Mouse (Mus musculus) limb, embryonic 14.5 days (tissue): ENCODE measurements around the gene Tmem14a. TPM values are rescaled to one million over a fixed set of nuclear protein-coding genes. Genes with fewer than 3 reads are reported as not detected.
"Not testable (repeated sequence)": the region's sequence is repeated elsewhere in the genome, so short reads cannot be mapped to it uniquely, and the experiment has no call there.

Experiments used
- ATAC-seq: fragments of 200-750 bp; cut with Nextera tagmentation; 2 replicates; pipeline ENCODE4 v1.8.0; 2017; ENCODE audit warnings: low read depth, moderate number of reproducible peaks, moderate TSS enrichment; ENCODE audit not compliant: low FRiP score
- DNase-seq: peaks from one replicate; pipeline ENCODE4 v3.0.0-alpha.2; 2015; ENCODE audit warnings: low spot score
- H3K27ac ChIP-seq: fragments of 300-500 bp; sonication (generic); replicated peaks from 2 replicates; pipeline ENCODE4 v1.5.1; 2014; ENCODE audit warnings: low read depth, mild to moderate bottlenecking, low read length, moderate library complexity, mixed read lengths
- H3K27me3 ChIP-seq: fragments of 300-500 bp; sonication (generic); 2 replicates; pipeline ENCODE4 v1.6.1; 2014; ENCODE audit warnings: low read length, mixed read lengths; ENCODE audit not compliant: control insufficient read depth, insufficient read depth
- H3K36me3 ChIP-seq: fragments of 300-500 bp; sonication (generic); 2 replicates; pipeline ENCODE4 v1.6.1; 2014; ENCODE audit warnings: mild to moderate bottlenecking, low read length, moderate library complexity, mixed read lengths; ENCODE audit not compliant: control insufficient read depth, insufficient read depth
- H3K4me1 ChIP-seq: fragments of 300-500 bp; sonication (generic); 2 replicates; pipeline ENCODE4 v1.6.1; 2014; ENCODE audit warnings: antibody characterized with exemption, low read length, mixed read lengths; ENCODE audit not compliant: control insufficient read depth, insufficient read depth
- H3K4me2 ChIP-seq: fragments of 300-500 bp; sonication (generic); replicated peaks from 2 replicates; pipeline ENCODE4 v1.6.1; 2014; ENCODE audit warnings: low read depth, mild to moderate bottlenecking, low read length, moderate library complexity; ENCODE audit not compliant: severe bottlenecking
- H3K4me3 ChIP-seq: fragments of 300-500 bp; sonication (generic); replicated peaks from 2 replicates; pipeline ENCODE4 v1.5.1; 2014; ENCODE audit warnings: low read length
- H3K9ac ChIP-seq: fragments of 300-500 bp; sonication (generic); 2 replicates; pipeline ENCODE4 v1.6.1; 2014; ENCODE audit warnings: mild to moderate bottlenecking, low read depth, low read length, moderate library complexity; ENCODE audit not compliant: severe bottlenecking
- H3K9me3 ChIP-seq: fragments of 300-500 bp; sonication (generic); 2 replicates; pipeline ENCODE4 v1.6.1; 2016; ENCODE audit warnings: low read length; ENCODE audit not compliant: control insufficient read depth
- POLR2A ChIP-seq: fragments of 200-500 bp; IDR thresholded peaks from 2 replicates; pipeline ENCODE4 v1.8.0; 2012; ENCODE audit warnings: inconsistent platforms, mild to moderate bottlenecking, moderate library complexity, borderline replicate concordance; ENCODE audit not compliant: insufficient read depth, insufficient read length; ENCODE audit errors: extremely low read depth
- WGBS: fragments of 180-500 bp; shearing (Covaris S2); extraction: QIAGEN DNeasy Blood & Tissue Kit; methylation state at CpG from one replicate; pipeline ENCODE4 v1.1.7; 2014; 5-methylcytosine and 5-hydroxymethylcytosine counted together
- polyA plus RNA-seq, 2 experiments: library from polyadenylated mRNA; depleted of rRNA in 1 of 2; stranded (reverse) in 1 of 2; unstranded in 1 of 2; fragments of >200 nt; fragmentation: Nextera tagmentation in 1 of 2; extraction: Ambion mirVana in 1 of 2; gene quantifications; 2 replicates each; pipeline versions ENCODE4 v1.2.1 to v1.2.3; 2012 to 2014

Tmem14a gene
- polyA plus RNA-seq (2012; rRNA removed): 9.3 and 11.4 TPM in 2 replicates
- polyA plus RNA-seq (2014; fragmentation: Nextera tagmentation; extraction: Ambion mirVana): 9.5 and 10.6 TPM in 2 replicates

GRCm38 (mm10) chr1:21218489-21218919 is at the start of gene Tmem14a:
Gene Tmem14a (plus strand): TSS chr1:21218575.
- ATAC-seq: peak; percentile 90
- Histone ChIP-seq H3K9me3 (no peaks in the 10 kb centered on the region), H3K27ac (peak within 1 kb of the TSS; percentile 68), H3K27me3 (no peaks in the 10 kb centered on the region), H3K4me3 (peak within 1 kb of the TSS; percentile 61), H3K36me3 (no peaks in the 10 kb centered on the region), H3K4me1 (peaks cover 5% of the 10 kb centered on the region; the same call in 1 of the 2 replicates), H3K9ac (peak within 1 kb of the TSS; percentile 84), H3K4me2 (peak within 1 kb of the TSS; percentile 80)
- 0 out of 2 replicates have a peak, but pooled peaks have one; percentile 47 for TF ChIP-seq POLR2A
- WGBS: 0% methylated on average over 17 of the region's 17 CpGs
- DNase-seq: peak; percentile 91

- H3K27me3 ChIP-seq: no peaks in the 10 kb centered on the region
- no peak overlapping the region for H3K27ac ChIP-seq
- no peak for ATAC-seq
- no peak overlapping the region for H3K9ac ChIP-seq
- H3K9me3 ChIP-seq: no peaks in the 10 kb centered on the region
- H3K4me2 ChIP-seq: no peak overlapping the region
- WGBS: 97% methylated on average over 6 of the region's 6 CpGs
- DNase-seq: no peak
- H3K36me3 ChIP-seq: no peaks in the 10 kb centered on the region
- no peaks in the 10 kb centered on the region for H3K4me1 ChIP-seq
- no peak overlapping the region for H3K4me3 ChIP-seq
- TF ChIP-seq POLR2A: no peak
Observed at GRCm38 (mm10) chr1:21185196-21185595, 33.2 kb upstream of the Tmem14a start.

GRCm38 (mm10) chr1:21206241-21206640 is 12.1 kb upstream of the Tmem14a start:
- 89% methylated on average over 1 of the region's 1 CpGs for whole genome bisulfite sequencing
- Histone ChIP-seq H3K4me3 (no peak overlapping the region), H3K4me1 (no peaks in the 10 kb centered on the region)

DNA sequence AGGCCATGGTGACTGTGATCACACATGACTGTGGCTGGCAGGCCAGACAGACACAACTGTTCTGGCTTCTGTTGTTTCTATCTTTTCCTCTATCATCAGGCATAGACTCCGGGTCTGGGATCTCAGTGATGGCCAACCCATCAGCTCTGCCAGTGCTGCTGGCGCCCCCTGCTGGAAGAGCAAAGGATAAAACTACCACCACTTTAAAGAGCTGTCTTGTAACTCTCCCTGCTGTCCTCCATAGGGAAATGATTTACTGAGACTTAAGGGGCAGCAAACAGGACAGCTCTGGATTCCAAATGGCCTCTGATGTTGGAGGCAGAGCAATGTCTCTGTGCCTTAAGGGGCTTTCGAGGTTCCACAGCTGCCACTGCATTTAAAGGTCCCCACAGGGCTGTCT is 4.8 kb upstream of the Tmem14a start:
- H3K36me3 ChIP-seq, H3K4me1 ChIP-seq, ATAC-seq, DNase-seq, H3K27me3 ChIP-seq, H3K9ac ChIP-seq, H3K9me3 ChIP-seq, H3K4me2 ChIP-seq, H3K4me3 ChIP-seq, H3K27ac ChIP-seq: not testable (repeated sequence)
- 33% methylated on average over 2 of the region's 3 CpGs for WGBS

More at GRCm38 (mm10) chr1:21206241-21206640, 12.1 kb upstream of the Tmem14a start:
- Histone ChIP-seq H3K27ac (no peak overlapping the region), H3K36me3 (no peaks in the 10 kb centered on the region), H3K27me3 (no peaks in the 10 kb centered on the region), H3K4me2 (no peak overlapping the region), H3K9me3 (no peaks in the 10 kb centered on the region), H3K9ac (no peak overlapping the region)
- no peak for TF ChIP-seq POLR2A
- ATAC-seq: no peak
- DNase-seq: no peak

DNA sequence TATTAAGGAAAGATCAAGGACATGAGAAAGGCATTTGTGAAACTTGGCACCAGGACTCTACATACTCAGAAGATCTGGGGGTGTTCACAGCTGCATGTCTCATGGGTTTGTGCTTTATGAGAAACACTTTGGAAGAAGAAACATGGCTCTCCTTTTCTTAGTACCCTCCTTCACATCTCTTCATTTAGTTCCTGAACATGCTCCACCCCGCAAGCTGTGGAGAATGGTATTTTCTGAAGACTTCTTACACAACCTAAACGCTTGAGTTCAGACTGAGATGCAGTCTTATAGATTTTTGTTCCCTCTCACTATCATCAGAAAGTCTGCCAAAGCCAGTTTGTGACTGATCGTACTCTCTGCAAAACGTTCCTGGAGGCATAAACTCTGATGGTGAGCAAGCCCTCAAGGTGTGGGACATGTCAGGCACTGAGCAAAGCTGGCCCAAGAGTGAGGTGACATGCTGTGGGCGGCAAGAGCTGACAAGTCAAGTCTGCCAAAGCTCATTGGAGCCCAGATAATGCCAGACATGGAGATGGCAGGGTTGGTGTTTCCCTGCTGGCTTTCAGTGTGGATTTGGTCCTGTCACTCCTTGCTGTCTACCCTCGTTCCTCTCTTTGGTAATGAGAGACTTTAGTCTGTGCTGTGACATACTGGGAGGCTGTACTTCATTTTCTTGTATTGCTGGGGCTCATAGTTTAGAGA is 4.2 kb upstream of the Tmem14a start:
- H3K9ac ChIP-seq, H3K9me3 ChIP-seq, H3K36me3 ChIP-seq, DNase-seq, H3K4me1 ChIP-seq, ATAC-seq, H3K4me3 ChIP-seq, H3K27me3 ChIP-seq, H3K27ac ChIP-seq, H3K4me2 ChIP-seq: not testable (repeated sequence)
- WGBS: 74% methylated on average over 6 of the region's 6 CpGs
